Mouse (Mus musculus) hindbrain, postnatal 0 days (tissue): Measurements from ENCODE around the gene Vrk2. TPM values are rescaled to one million over a fixed set of nuclear protein-coding genes. Genes with fewer than 3 reads are reported as not detected.
A peak's percentile ranks its signal among the peaks of the same experiment; 100 is the strongest.

Source experiments
- ATAC-seq: fragments of 200-750 bp; cut with Nextera tagmentation; 2 replicates; pipeline ENCODE4 v1.8.0; 2017; ENCODE audit warnings: mild to moderate bottlenecking, moderate TSS enrichment, moderate library complexity
- DNase-seq: peaks from one replicate; pipeline ENCODE4 v3.0.0-alpha.2; 2015; ENCODE audit warnings: low spot score
- H3K27ac ChIP-seq: fragments of 300-500 bp; sonication (generic); 2 replicates; pipeline ENCODE4 v1.5.1; 2014; ENCODE audit warnings: mild to moderate bottlenecking
- H3K27me3 ChIP-seq: fragments of 300-500 bp; sonication (generic); 2 replicates; pipeline ENCODE4 v1.6.1; 2014; ENCODE audit warnings: low read length, mixed read lengths; ENCODE audit not compliant: insufficient read depth
- H3K36me3 ChIP-seq: fragments of 300-500 bp; sonication (generic); 2 replicates; pipeline ENCODE4 v1.6.1; 2014; ENCODE audit warnings: low read length, mixed read lengths; ENCODE audit not compliant: insufficient read depth
- H3K4me1 ChIP-seq: fragments of 300-500 bp; sonication (generic); 2 replicates; pipeline ENCODE4 v1.6.1; 2014; ENCODE audit warnings: antibody characterized with exemption, low read length, mixed read lengths; ENCODE audit not compliant: insufficient read depth
- H3K4me2 ChIP-seq: fragments of 300-500 bp; sonication (generic); 2 replicates; pipeline ENCODE4 v1.6.1; 2014; ENCODE audit warnings: low read depth, mild to moderate bottlenecking, low read length, moderate library complexity, mixed read lengths
- H3K4me3 ChIP-seq: fragments of 300-500 bp; sonication (generic); 2 replicates; pipeline ENCODE4 v1.5.1; 2014; ENCODE audit warnings: low read length
- H3K9ac ChIP-seq: fragments of 300-500 bp; sonication (generic); replicated peaks from 2 replicates; pipeline ENCODE4 v1.6.1; 2014; ENCODE audit warnings: mild to moderate bottlenecking, low read length, moderate library complexity, mixed read lengths
- H3K9me3 ChIP-seq: fragments of 300-500 bp; sonication (generic); 2 replicates; pipeline ENCODE4 v1.6.1; 2016; ENCODE audit warnings: low read length, mixed read lengths
- CTCF ChIP-seq: IDR thresholded peaks from 2 replicates; pipeline ENCODE4 v1.5.1; 2016; ENCODE audit warnings: antibody characterized with exemption, control low read depth, low read depth
- WGBS: fragments of 180-500 bp; shearing (Covaris S2); extraction: QIAGEN DNeasy Blood & Tissue Kit; methylation state at CpG from one replicate; pipeline ENCODE4 v1.1.7; 2014; 5-methylcytosine and 5-hydroxymethylcytosine counted together
- polyA plus RNA-seq: library from polyadenylated mRNA; unstranded; fragments of >200 nt; fragmentation: Nextera tagmentation; extraction: Ambion mirVana; gene quantifications from 2 replicates; pipeline ENCODE4 v1.2.1, GENCODE M21; 2015
- total RNA-seq: library from RNA; depleted of rRNA; stranded (reverse); fragments of >200 nt; gene quantifications from 2 replicates; pipeline ENCODE4 v1.2.3, GENCODE M21; 2014

Vrk2 gene
- total and polyA plus RNA-seq, 2 experiments from 2014 or later = 0.58 to 3.4 TPM

GRCm38 (mm10) chr11:26451228-26451627, 142.6 kb downstream of the Vrk2 start:
- 84% methylated on average over 2 of the region's 2 CpGs for WGBS
- ATAC-seq (no peak), DNase-seq (no peak)
- no peak for TF ChIP-seq CTCF
- H3K4me3 ChIP-seq = no peak overlapping the region
- H3K36me3 ChIP-seq = no peaks in the 10 kb centered on the region
- H3K27me3 ChIP-seq = no peaks in the 10 kb centered on the region
- no peaks in the 10 kb centered on the region for H3K4me1 ChIP-seq
- no peak overlapping the region for H3K27ac ChIP-seq
- H3K9me3 ChIP-seq = no peaks in the 10 kb centered on the region
- no peak overlapping the region for H3K4me2 ChIP-seq
- H3K9ac ChIP-seq = no peak overlapping the region

GRCm38 (mm10) chr11:26450636-26451035, 143.2 kb downstream of the Vrk2 start:
- no peak overlapping the region for H3K4me2 ChIP-seq
- 86% methylated on average over 1 of the region's 1 CpGs for WGBS
- TF ChIP-seq CTCF = no peak
- H3K4me3 ChIP-seq = no peak overlapping the region
- H3K9ac ChIP-seq = no peak overlapping the region
- no peaks in the 10 kb centered on the region for H3K27me3 ChIP-seq
- H3K27ac ChIP-seq = no peak overlapping the region
- H3K9me3 ChIP-seq = no peaks in the 10 kb centered on the region
- H3K36me3 ChIP-seq = no peaks in the 10 kb centered on the region
- no peak for ATAC-seq
- no peak for DNase-seq
- no peaks in the 10 kb centered on the region for H3K4me1 ChIP-seq

GRCm38 (mm10) chr11:26449789-26450188, 144.0 kb downstream of the Vrk2 start:
- Histone ChIP-seq H3K9me3 (no peaks in the 10 kb centered on the region), H3K4me1 (no peaks in the 10 kb centered on the region), H3K4me3 (no peak overlapping the region), H3K9ac (no peak overlapping the region), H3K4me2 (no peak overlapping the region), H3K36me3 (no peaks in the 10 kb centered on the region), H3K27me3 (no peaks in the 10 kb centered on the region), H3K27ac (no peak overlapping the region)
- WGBS = 92% methylated on average over 3 of the region's 3 CpGs
- ATAC-seq = no peak
- DNase-seq = no peak
- TF ChIP-seq CTCF = no peak

GRCm38 (mm10) chr11:26444374-26444773, 149.4 kb downstream of the Vrk2 start:
- H3K27ac ChIP-seq = no peak overlapping the region
- no peaks in the 10 kb centered on the region for H3K36me3 ChIP-seq
- no peak overlapping the region for H3K9ac ChIP-seq
- no peak for TF ChIP-seq CTCF
- H3K27me3 ChIP-seq = no peaks in the 10 kb centered on the region
- no peak for ATAC-seq
- H3K4me3 ChIP-seq = no peak overlapping the region
- H3K4me1 ChIP-seq = no peaks in the 10 kb centered on the region
- H3K9me3 ChIP-seq = no peaks in the 10 kb centered on the region
- no peak for DNase-seq
- no peak overlapping the region for H3K4me2 ChIP-seq

GRCm38 (mm10) chr11:26441121-26441520, 152.7 kb downstream of the Vrk2 start:
- WGBS = 21% methylated on average over 1 of the region's 1 CpGs
- Histone ChIP-seq H3K27ac (no peak overlapping the region), H3K4me2 (no peak overlapping the region), H3K36me3 (no peaks in the 10 kb centered on the region), H3K4me1 (no peaks in the 10 kb centered on the region), H3K9me3 (no peaks in the 10 kb centered on the region), H3K27me3 (no peaks in the 10 kb centered on the region), H3K4me3 (no peak overlapping the region), H3K9ac (no peak overlapping the region)
- DNase-seq = peak; percentile 22
- no peak for ATAC-seq
- no peak for TF ChIP-seq CTCF

GRCm38 (mm10) chr11:26437818-26438217, 156.0 kb downstream of the Vrk2 start:
- no peak overlapping the region for H3K9ac ChIP-seq

GRCm38 (mm10) chr11:26434229-26434628, 159.6 kb downstream of the Vrk2 start:
- H3K27me3 ChIP-seq = no peaks in the 10 kb centered on the region
- H3K4me3 ChIP-seq = no peak overlapping the region
- DNase-seq (no peak), ATAC-seq (no peak)
- TF ChIP-seq CTCF = no peak
- H3K27ac ChIP-seq = no peak overlapping the region
- H3K4me2 ChIP-seq = no peak overlapping the region
- H3K9ac ChIP-seq = no peak overlapping the region
- no peaks in the 10 kb centered on the region for H3K36me3 ChIP-seq
- H3K9me3 ChIP-seq = no peaks in the 10 kb centered on the region
- H3K4me1 ChIP-seq = no peaks in the 10 kb centered on the region

More at GRCm38 (mm10) chr11:26437818-26438217, 156.0 kb downstream of the Vrk2 start:
- Histone ChIP-seq H3K4me3 (no peak overlapping the region), H3K27me3 (no peaks in the 10 kb centered on the region), H3K9me3 (no peaks in the 10 kb centered on the region), H3K36me3 (no peaks in the 10 kb centered on the region), H3K4me1 (no peaks in the 10 kb centered on the region), H3K4me2 (peak overlapping the region; percentile 21; the same call in 1 of the 2 replicates), H3K27ac (peak overlapping the region; percentile 54; the same call in 1 of the 2 replicates)
- WGBS = 46% methylated on average over 13 of the region's 13 CpGs
- DNase-seq (peak; percentile 63), ATAC-seq (peak; percentile 79)
- TF ChIP-seq CTCF = no peak
